Mouse (Mus musculus): ENCODE measurements at regions not wholly inside any gene's neighbourhood (a gene's known extent, or its start where the extent isn't known, plus 50 kb on each side); places are given as distances from the start of the nearest gene placed in this dataset.

DNA sequence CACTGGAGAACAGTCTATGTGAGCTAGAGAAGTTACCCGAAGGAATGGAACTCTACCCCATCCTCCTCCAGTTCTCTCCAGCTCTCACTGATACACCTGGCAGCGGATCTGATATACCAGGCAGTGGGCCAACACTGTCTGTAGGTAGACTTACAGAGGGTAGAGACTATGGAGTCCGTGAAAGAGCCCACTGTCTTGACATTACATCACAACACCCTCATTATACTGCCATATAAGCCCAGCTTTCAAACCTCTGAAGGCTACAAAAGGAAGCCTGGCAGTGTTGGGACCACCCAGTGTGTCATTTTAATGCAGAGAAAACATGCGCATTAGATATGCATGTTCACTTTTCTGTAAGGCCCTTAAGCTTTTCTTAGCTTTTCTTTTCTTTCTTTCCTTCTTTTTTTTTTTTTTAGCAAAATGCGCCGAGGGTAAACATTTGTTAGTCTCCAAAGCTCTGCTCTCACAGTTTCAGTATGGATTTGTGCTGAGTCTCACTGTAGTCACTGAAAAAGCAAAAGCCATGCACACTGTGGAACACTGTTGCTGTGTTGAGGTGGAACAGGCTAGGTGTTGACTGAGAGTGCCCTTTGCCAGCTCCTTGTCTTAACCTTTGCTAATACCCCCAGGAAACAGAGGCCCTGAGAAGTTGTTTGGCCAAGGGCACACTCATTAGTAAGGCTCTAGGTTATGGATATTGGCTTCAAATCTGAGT, 212.4 kb upstream of the Atp5g3 start:
- Histone ChIP-seq H3K36me3 (ENCODE audit: control insufficient read depth, insufficient read depth, low read length, poor library complexity, severe bottlenecking) (no peaks in the 10 kb centered on the region), H3K27me3 (ENCODE audit: control insufficient read depth, insufficient read depth, low read length, poor library complexity, severe bottlenecking) (no peaks in the 10 kb centered on the region)
- no peak for DNase-seq (ENCODE audit: low read depth, low spot score)

DNA sequence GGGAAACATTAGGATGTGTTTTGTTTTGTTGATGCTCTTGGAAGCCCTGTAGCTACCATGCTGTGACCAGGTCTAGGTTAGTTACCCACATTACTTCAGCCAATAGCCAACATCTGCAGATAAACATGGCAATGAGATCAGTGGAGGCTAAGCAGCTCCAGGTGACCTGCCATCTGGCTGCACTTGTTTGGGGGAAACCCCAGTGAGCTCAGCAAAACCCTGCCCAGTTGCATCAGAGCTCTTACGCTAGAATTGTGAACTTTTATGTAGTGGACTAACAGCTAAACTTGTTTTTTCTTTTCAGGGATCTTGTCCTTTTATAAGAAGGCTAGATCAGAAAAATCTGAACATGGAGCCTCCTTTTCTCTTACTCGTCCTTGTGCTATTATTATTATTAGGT, 211.8 kb upstream of the Atp5g3 start:
- Histone ChIP-seq H3K27me3 (ENCODE audit: control insufficient read depth, insufficient read depth, low read length, poor library complexity, severe bottlenecking) (no peaks in the 10 kb centered on the region), H3K36me3 (ENCODE audit: control insufficient read depth, insufficient read depth, low read length, poor library complexity, severe bottlenecking) (no peaks in the 10 kb centered on the region)
- DNase-seq (ENCODE audit: low read depth, low spot score), result no peak

DNA sequence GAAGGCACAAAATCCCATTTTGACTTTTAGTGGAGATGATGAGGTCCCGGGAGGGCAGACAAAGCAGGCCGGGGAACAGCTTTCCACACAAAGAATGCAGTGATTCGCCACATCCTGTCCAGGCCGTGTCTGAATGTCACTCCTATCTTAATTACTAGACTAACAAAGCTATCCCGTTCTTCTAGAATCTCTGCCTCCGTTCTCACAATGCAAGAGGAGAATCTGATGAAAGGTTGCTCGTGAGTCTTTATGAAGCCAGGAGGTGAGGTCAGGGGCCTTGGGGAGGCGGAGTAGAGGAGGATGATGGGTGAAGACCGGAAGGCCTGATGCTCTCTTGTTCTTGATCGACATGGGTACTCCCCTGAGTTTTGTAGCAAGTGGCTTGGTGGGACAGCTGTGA, 208.9 kb upstream of the Atp5g3 start:
- DNase-seq (ENCODE audit: low read depth, low spot score), result no peak
- no peaks in the 10 kb centered on the region for H3K36me3 ChIP-seq (ENCODE audit: control insufficient read depth, insufficient read depth, low read length, poor library complexity, severe bottlenecking)
- no peaks in the 10 kb centered on the region for H3K27me3 ChIP-seq (ENCODE audit: control insufficient read depth, insufficient read depth, low read length, poor library complexity, severe bottlenecking)

DNA sequence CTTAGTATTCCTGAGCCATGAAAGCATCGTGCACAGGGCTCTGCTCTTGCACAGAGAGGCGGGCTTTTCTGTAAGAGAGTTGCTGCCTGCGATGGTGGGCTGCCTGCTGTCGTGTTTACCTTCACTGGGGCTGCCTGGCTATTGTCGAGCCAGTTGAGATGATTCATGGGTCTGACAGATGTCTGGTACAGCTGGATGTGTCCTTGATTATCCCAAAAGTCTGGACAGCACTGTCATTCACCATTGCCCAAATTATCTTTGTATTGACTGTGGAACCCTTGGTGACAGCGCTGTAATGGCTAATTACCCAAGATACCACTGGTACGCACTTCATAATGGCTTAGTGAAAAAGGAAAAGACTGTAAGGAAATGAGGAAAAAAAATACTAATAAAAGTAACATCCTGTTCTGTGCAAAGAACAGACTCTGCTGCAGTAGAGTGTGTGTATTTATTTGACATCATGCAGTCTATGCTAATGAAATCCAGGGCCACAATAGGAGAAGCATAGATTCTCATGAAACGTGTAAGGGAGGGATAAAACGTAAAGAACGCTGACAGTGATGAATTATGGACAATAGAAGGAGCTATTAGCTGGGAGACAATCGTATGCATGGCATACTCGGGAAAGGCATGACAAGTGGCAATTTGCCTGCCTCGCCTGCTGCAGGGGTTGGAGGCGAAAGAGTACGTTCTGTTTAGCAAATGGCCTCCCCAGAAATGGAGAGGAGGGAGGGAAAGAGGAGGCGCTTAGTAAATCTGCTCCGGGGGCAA, 208.2 kb upstream of the Atp5g3 start:
- H3K36me3 ChIP-seq (ENCODE audit: control insufficient read depth, insufficient read depth, low read length, poor library complexity, severe bottlenecking), result no peaks in the 10 kb centered on the region
- H3K27me3 ChIP-seq (ENCODE audit: control insufficient read depth, insufficient read depth, low read length, poor library complexity, severe bottlenecking), result no peaks in the 10 kb centered on the region
- DNase-seq (ENCODE audit: low read depth, low spot score), result no peak

DNA sequence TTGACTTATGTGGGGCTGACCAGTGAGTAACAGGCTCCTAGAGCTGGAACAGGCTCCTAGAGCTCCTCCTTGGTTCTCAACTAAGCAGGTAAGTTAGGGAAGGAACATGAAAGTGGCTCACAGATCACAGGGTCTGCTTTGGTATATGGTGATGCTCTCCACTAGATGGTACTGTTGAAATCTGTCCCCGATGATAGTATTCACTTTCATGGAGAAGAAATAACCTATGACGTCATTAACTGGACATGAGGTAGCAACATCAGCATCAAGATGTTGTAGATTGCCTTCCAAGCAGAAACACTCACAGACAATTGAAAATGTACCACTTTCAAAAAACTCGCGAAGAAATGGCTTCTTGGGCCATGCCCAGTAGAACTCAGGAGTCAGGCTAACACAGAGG, 195.3 kb upstream of the Atp5g3 start:
- DNase-seq (ENCODE audit: low read depth, low spot score), result no peak
- H3K36me3 ChIP-seq (ENCODE audit: control insufficient read depth, insufficient read depth, low read length, poor library complexity, severe bottlenecking), result no peaks in the 10 kb centered on the region
- no peaks in the 10 kb centered on the region; the same call in 1 of the 2 replicates for H3K27me3 ChIP-seq (ENCODE audit: control insufficient read depth, insufficient read depth, low read length, poor library complexity, severe bottlenecking)

DNA sequence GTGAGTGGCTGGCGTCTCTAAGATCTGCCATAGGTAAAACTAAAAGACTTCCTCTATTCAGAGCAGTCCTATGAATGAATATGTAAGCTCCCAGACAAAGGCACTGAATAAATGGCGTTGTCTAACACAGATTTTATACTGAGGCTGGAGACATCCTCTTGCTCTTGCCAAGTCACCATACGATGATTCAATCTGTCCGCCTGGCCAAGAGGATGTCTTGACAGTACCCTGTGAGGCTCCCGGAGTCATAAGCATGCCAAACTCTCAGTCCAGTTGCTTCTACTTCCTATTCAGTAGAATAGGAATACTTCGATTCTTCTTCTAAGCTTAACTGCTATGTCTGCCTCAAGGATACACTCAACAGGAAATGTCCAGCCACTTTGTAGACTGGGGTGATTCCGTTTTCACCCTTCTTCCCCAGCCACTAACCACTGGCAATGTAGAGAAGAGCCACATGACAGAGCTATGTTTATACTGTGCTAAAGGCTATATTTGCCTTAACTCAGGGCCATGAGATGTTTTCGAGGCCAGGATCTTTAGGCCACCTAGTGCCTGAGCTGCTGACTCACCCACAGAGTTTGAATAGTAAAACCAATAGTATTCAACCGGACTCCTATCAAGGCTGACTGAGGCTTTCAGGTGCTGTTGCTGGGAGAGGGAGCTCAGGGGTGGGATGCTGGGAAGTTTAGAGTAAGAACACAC, 188.7 kb upstream of the Atp5g3 start:
- DNase-seq (ENCODE audit: low read depth, low spot score), result no peak
- no peaks in the 10 kb centered on the region; the same call in 1 of the 2 replicates for H3K27me3 ChIP-seq (ENCODE audit: control insufficient read depth, insufficient read depth, low read length, poor library complexity, severe bottlenecking)
- no peaks in the 10 kb centered on the region for H3K36me3 ChIP-seq (ENCODE audit: control insufficient read depth, insufficient read depth, low read length, poor library complexity, severe bottlenecking)

DNA sequence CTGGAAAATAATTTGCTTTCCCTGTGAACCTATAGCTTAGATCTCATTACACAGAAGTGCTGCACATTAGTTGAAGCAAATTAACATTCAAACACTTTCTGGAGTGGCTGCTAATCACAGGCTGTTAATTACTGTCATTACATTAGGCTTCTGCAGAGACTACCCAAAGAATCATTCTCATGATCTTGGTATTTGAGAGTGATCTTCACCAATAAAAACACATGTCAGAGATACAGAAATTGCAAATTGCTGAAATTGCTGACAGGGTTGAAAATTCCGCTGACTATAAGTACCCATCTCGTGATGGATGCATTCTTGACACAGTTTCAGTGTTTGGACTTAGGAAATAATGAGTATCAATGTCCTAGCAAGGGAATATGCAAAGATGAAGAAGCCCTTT, 185.7 kb upstream of the Atp5g3 start:
- Histone ChIP-seq H3K27me3 (ENCODE audit: control insufficient read depth, insufficient read depth, low read length, poor library complexity, severe bottlenecking) (no peaks in the 10 kb centered on the region), H3K36me3 (ENCODE audit: control insufficient read depth, insufficient read depth, low read length, poor library complexity, severe bottlenecking) (no peaks in the 10 kb centered on the region)
- DNase-seq (ENCODE audit: low read depth, low spot score), result no peak

DNA sequence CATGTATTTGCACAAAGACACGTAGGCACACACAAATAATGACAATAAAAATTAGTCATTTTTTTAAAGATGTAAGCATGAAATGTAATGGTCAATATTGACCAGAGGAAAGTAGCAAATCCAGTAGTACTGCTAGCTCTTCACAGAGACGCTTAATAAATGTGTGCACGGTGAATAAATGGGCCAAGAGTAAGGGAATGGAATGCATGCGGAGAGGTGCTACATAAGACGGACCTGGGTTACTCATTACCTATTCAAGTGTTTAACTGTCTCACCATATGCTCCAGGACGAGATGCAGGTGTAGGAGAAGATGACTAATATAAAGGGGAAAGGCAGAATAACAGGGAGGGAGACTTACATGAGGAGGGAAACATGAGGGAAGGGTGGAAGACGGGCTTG, 182.4 kb upstream of the Atp5g3 start:
- Histone ChIP-seq H3K27me3 (ENCODE audit: control insufficient read depth, insufficient read depth, low read length, poor library complexity, severe bottlenecking) (no peaks in the 10 kb centered on the region), H3K36me3 (ENCODE audit: control insufficient read depth, insufficient read depth, low read length, poor library complexity, severe bottlenecking) (no peaks in the 10 kb centered on the region)
- DNase-seq (ENCODE audit: low read depth, low spot score), result no peak

DNA sequence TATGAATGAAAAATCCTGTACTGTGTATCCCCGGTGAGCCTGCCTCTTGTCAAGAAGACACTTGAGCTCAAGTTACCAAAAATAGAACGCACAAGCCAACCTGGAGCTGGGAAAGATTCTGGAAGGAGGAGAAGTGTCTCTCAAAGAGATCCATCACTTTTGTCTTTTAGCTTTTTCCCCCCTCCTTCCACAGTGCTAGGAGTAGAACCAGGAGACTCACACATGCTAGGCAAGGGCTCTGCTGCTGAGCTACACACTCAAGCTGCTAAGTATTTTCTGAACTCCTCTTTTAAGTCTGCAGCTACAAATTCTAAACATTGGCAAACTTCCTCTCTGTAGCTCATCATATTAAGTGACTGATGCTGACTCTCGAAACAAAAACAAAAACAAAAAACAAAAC, 176.2 kb upstream of the Atp5g3 start:
- Histone ChIP-seq H3K36me3 (ENCODE audit: control insufficient read depth, insufficient read depth, low read length, poor library complexity, severe bottlenecking) (no peaks in the 10 kb centered on the region), H3K27me3 (ENCODE audit: control insufficient read depth, insufficient read depth, low read length, poor library complexity, severe bottlenecking) (no peaks in the 10 kb centered on the region)
- DNase-seq (ENCODE audit: low read depth, low spot score), result no peak

DNA sequence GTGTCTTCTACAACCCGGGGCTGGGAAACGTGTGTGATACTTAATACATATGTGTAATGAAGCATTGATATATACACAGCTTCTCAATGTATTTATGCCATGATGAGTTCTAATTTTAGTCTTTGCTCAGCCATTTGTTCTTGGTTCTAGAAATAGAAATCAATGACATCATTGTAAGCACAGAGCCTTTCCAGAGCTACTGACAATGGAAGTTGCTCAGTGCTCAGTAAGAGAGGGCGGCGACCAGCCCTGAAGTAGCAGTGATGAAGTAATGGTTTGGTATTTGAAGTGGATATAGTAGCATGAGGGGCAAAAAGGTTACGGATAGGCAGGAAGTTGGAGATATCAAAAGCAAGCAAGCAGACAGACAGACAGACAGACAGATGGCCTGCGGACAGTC, 173.8 kb upstream of the Atp5g3 start:
- no peak for DNase-seq (ENCODE audit: low read depth, low spot score)

DNA sequence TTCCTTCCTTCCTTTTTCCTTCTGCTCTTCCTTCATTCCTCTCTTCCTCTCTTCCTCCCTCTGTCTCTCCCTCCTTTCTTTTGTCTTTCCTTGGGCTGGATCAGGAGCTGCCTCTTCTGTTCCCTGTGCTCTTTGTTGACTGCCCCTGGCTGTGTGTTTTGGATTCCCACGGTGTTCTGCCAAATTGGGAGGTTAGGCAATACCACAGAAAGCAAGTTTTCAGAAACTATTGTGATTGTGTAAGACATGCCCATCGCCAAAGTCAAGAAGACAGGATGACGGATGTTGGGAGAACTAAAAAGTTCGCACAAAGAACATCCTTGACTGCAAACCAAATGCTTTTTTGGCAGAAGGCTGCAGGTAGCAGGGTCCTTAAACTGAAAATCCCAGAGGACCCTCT, 165.6 kb upstream of the Atp5g3 start:
- Histone ChIP-seq H3K36me3 (ENCODE audit: control insufficient read depth, insufficient read depth, low read length, poor library complexity, severe bottlenecking) (no peaks in the 10 kb centered on the region), H3K27me3 (ENCODE audit: control insufficient read depth, insufficient read depth, low read length, poor library complexity, severe bottlenecking) (no peaks in the 10 kb centered on the region)
- DNase-seq (ENCODE audit: low read depth, low spot score), result no peak

More for the DNA sequence above, 173.8 kb upstream of the Atp5g3 start:
- Histone ChIP-seq H3K27me3 (ENCODE audit: control insufficient read depth, insufficient read depth, low read length, poor library complexity, severe bottlenecking) (no peaks in the 10 kb centered on the region), H3K36me3 (ENCODE audit: control insufficient read depth, insufficient read depth, low read length, poor library complexity, severe bottlenecking) (no peaks in the 10 kb centered on the region)

DNA sequence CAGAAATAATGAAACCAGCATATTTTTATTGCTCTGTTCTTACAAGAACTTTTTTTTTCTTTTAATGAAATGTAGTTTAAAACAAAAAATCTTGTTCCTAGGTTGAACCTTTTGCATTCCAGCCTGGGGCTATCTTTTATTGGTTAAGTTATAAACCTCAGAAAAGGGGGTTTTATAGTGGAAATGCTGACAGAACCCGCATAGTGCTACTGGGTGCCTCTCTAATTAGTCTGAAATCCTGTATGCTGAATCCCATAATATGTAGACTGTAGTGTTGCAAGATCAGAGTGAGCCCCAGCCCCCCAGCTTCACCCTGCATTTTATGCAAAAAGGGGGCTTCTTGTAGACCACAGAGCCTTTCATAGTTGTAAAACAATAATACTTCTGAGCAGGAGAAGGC, 164.4 kb upstream of the Atp5g3 start:
- Histone ChIP-seq H3K27me3 (ENCODE audit: control insufficient read depth, insufficient read depth, low read length, poor library complexity, severe bottlenecking) (no peaks in the 10 kb centered on the region), H3K36me3 (ENCODE audit: control insufficient read depth, insufficient read depth, low read length, poor library complexity, severe bottlenecking) (no peaks in the 10 kb centered on the region)
- DNase-seq (ENCODE audit: low read depth, low spot score), result no peak

DNA sequence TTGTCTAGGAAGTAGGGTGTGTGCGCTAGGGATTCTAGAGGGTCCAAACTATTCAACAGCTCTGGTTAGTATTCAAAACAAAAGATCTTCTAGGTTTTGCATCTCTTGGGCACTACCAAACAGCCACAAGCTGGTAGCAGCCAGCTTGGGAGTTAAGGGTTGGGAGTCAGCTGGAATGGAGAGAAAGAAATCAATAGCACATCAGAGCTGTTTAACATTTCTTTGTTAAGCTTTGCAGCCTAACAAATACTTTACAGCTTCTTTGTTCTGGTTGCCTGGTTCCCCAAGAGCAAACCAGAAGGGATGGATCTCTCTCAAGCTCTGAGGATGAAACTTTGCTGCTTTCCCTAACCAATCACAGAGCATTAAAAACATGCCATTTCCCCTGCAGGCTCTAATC, 162.3 kb upstream of the Atp5g3 start:
- Histone ChIP-seq H3K36me3 (ENCODE audit: control insufficient read depth, insufficient read depth, low read length, poor library complexity, severe bottlenecking) (no peaks in the 10 kb centered on the region), H3K27me3 (ENCODE audit: control insufficient read depth, insufficient read depth, low read length, poor library complexity, severe bottlenecking) (no peaks in the 10 kb centered on the region)
- no peak for DNase-seq (ENCODE audit: low read depth, low spot score)

DNA sequence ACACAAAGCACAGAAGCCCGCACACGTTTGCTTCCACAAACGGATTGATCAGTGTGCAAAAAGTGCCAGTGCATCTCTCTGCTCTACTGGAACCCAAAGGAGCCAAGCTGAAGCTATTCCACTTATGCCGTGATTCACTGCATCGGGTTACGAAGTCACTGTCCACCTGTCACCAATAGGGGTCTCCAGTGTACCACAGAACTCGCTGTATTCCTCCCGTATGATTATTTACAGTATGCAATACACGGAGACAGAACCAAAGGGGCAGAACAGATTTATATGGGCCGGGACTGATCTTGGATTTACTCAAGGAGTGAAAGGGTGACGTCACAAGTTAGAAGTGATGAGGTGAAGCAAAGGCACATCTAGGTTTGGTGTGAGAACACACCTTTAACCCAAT, 155.5 kb upstream of the Atp5g3 start:
- Histone ChIP-seq H3K27me3 (ENCODE audit: control insufficient read depth, insufficient read depth, low read length, poor library complexity, severe bottlenecking) (no peaks in the 10 kb centered on the region), H3K36me3 (ENCODE audit: control insufficient read depth, insufficient read depth, low read length, poor library complexity, severe bottlenecking) (no peaks in the 10 kb centered on the region)
- DNase-seq (ENCODE audit: low read depth, low spot score), result peak; percentile 25

DNA sequence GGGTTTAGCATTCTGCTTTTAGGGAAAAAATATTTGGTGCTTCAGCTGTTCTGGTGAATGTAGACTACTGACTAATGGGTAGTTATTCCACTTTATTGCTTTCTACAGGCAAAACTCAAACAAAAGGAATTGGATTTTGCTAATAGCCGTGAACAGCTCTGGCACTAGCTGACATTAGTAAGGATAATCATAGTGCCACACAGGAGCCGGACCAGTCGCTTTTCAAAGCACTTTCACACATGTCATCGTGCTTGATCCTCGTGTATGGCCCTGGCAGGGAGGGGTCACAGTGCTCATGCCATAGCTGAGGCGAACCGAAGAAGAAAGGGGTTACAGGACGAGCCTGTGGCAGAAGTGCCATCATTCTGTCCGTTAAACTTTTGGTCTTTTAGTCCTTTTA, 153.2 kb upstream of the Atp5g3 start:
- Histone ChIP-seq H3K36me3 (ENCODE audit: control insufficient read depth, insufficient read depth, low read length, poor library complexity, severe bottlenecking) (no peaks in the 10 kb centered on the region), H3K27me3 (ENCODE audit: control insufficient read depth, insufficient read depth, low read length, poor library complexity, severe bottlenecking) (no peaks in the 10 kb centered on the region)
- DNase-seq (ENCODE audit: low read depth, low spot score), result no peak
